ENCODE assay signal across 11 mouse cellular contexts in the genomic region with DNA sequence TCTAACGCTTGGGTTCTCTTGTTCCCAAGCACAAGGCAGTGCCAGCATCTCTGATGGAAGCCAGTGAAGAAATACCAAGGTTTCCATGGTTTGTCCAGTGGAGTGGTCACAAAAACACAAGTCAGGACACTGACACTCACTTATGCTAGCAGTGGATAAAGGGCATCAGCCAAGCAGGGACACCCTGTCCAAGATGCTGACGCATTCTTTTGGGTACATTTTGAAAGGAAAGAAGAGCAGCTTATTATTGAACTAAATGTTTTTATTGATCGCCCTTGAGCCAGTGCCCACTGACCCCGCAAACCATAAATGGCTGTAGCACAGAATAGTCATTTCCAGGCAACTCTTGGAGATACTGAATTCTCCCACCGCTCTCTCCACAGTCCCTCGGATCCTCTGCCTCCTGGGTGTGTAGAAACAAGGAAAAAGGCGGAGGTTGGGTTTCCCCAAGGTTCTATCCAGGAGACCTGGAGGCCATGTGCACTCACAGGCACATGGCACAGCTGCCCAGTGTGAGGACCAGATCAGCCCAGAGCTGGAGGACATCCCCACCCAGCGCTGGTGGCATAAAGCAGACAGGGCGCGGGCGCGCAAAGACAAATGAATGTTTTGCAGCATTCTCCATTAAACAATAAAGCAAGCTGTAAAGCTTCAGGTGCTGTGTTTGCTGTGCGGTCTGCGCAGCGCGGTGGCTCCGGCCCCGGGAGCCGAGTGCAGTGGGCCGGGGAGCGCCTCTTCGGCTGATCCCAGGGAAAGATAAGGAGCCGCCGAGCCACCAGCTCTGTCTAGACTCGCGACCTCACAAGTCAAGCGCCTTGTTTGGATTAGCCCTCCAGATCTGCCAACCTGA. TPM values are rescaled to one million over a fixed set of nuclear protein-coding genes. Genes with fewer than 3 reads are reported as not detected.
DNase-seq lines count a peak whose midpoint lies in the region; ATAC-seq lines count a peak whose summit lies in the region.
"Had no signal": no experiment of that assay in that cellular context is flagged by ENCODE, and none has a peak within 500 bp of the region (broad histone marks: within the 10 kb centered on the region; RNA-seq: fewer than 3 reads in every experiment).

No protein-coding gene starts in this region.

- ATAC-seq in kidney, embryonic 14.5 days (ENCODE audit: low FRiP score, low TSS enrichment), result peak; percentile 78
- peak; percentile 56 for ATAC-seq in embryonic facial prominence, embryonic 14.5 days (ENCODE audit: low read depth)
- ATAC-seq in intestine, embryonic 16.5 days, result peak; percentile 60
- ATAC-seq in neural tube, embryonic 14.5 days (ENCODE audit: low read depth), result peak; percentile 74; the same call in 1 of the 2 replicates

- H3K27ac ChIP-seq in kidney, embryonic 14.5 days (ENCODE audit: low read depth, low read length), result no peak overlapping the region
- no peak overlapping the region for H3K27ac ChIP-seq in embryonic facial prominence, embryonic 14.5 days (replicated peaks; ENCODE audit: low read depth, low read length)
- no peak overlapping the region for H3K27ac ChIP-seq in intestine, embryonic 16.5 days (ENCODE audit: low read length)
- no peak overlapping the region for H3K27ac ChIP-seq in neural tube, embryonic 14.5 days (ENCODE audit: low read depth, low read length)

- H3K9ac ChIP-seq in kidney, embryonic 14.5 days (ENCODE audit: low read depth, low read length), result no peak overlapping the region
- H3K9ac ChIP-seq in embryonic facial prominence, embryonic 14.5 days (ENCODE audit: low read depth, low read length), result peak overlapping the region; percentile 30; the same call in 1 of the 2 replicates
- no peak overlapping the region for H3K9ac ChIP-seq in intestine, embryonic 16.5 days (ENCODE audit: low read depth, low read length)
- H3K9ac ChIP-seq in neural tube, embryonic 14.5 days (replicated peaks; ENCODE audit: low read depth, low read length), result no peak overlapping the region

- peaks cover 53% of the 10 kb centered on the region for H3K27me3 ChIP-seq in kidney, embryonic 14.5 days (ENCODE audit: control insufficient read depth, insufficient read depth, low read length)
- peaks cover 61% of the 10 kb centered on the region for H3K27me3 ChIP-seq in embryonic facial prominence, embryonic 14.5 days (replicated peaks; ENCODE audit: control insufficient read depth, insufficient read depth, low read length)
- peaks cover 37% of the 10 kb centered on the region for H3K27me3 ChIP-seq in intestine, embryonic 16.5 days (replicated peaks; ENCODE audit: control insufficient read depth, insufficient read depth, low read length)
- peaks cover 47% of the 10 kb centered on the region for H3K27me3 ChIP-seq in neural tube, embryonic 14.5 days (ENCODE audit: control insufficient read depth, insufficient read depth, low read length)
- H3K27me3 ChIP-seq: CH12.LX had no signal

- H3K4me1 ChIP-seq in kidney, embryonic 14.5 days (ENCODE audit: control insufficient read depth, insufficient read depth, low read length), result peaks cover 4% of the 10 kb centered on the region; the same call in 1 of the 2 replicates
- H3K4me1 ChIP-seq in embryonic facial prominence, embryonic 14.5 days (ENCODE audit: control insufficient read depth, insufficient read depth, low read length), result no peaks in the 10 kb centered on the region; the same call in 1 of the 2 replicates
- H3K4me1 ChIP-seq in intestine, embryonic 16.5 days (ENCODE audit: control insufficient read depth, insufficient read depth, low read length), result no peaks in the 10 kb centered on the region
- H3K4me1 ChIP-seq in neural tube, embryonic 14.5 days (ENCODE audit: control insufficient read depth, insufficient read depth, low read length), result no peaks in the 10 kb centered on the region

- H3K4me2 ChIP-seq in kidney, embryonic 14.5 days (replicated peaks; ENCODE audit: low read depth, low read length), result peak overlapping the region; percentile 19
- peak overlapping the region; percentile 47 for H3K4me2 ChIP-seq in embryonic facial prominence, embryonic 14.5 days (ENCODE audit: low read depth, low read length)
- peak overlapping the region; percentile 28; the same call in 1 of the 2 replicates for H3K4me2 ChIP-seq in intestine, embryonic 16.5 days (ENCODE audit: low read depth, low read length)
- no peak overlapping the region for H3K4me2 ChIP-seq in neural tube, embryonic 14.5 days (ENCODE audit: low read depth, low read length)

- WGBS in kidney, embryonic 14.5 days, result 5% methylated on average over 27 of the region's 27 CpGs
- WGBS in embryonic facial prominence, embryonic 14.5 days, result 7% methylated on average over 18 of the region's 27 CpGs
- WGBS in intestine, embryonic 16.5 days, result 8% methylated on average over 27 of the region's 27 CpGs
- 2% methylated on average over 27 of the region's 27 CpGs for WGBS in neural tube, embryonic 14.5 days

- peak overlapping the region; percentile 17 for H3K4me3 ChIP-seq in kidney, embryonic 14.5 days (ENCODE audit: low read length)
- peak overlapping the region; percentile 23 for H3K4me3 ChIP-seq in embryonic facial prominence, embryonic 14.5 days (ENCODE audit: low read depth, low read length)
- H3K4me3 ChIP-seq in intestine, embryonic 16.5 days (ENCODE audit: low read length), result no peak overlapping the region
- H3K4me3 ChIP-seq in neural tube, embryonic 14.5 days (ENCODE audit: low read depth, low read length), result no peak overlapping the region
- H3K4me3 ChIP-seq: myocyte had no signal

- no peaks in the 10 kb centered on the region for H3K9me3 ChIP-seq in kidney, embryonic 14.5 days (ENCODE audit: control insufficient read depth, low read length)
- no peaks in the 10 kb centered on the region for H3K9me3 ChIP-seq in embryonic facial prominence, embryonic 14.5 days (ENCODE audit: control insufficient read depth, low read length)
- H3K9me3 ChIP-seq in intestine, embryonic 16.5 days (ENCODE audit: control insufficient read depth, low read length), result no peaks in the 10 kb centered on the region
- no peaks in the 10 kb centered on the region for H3K9me3 ChIP-seq in neural tube, embryonic 14.5 days (ENCODE audit: control insufficient read depth, low read length)

- no peaks in the 10 kb centered on the region for H3K36me3 ChIP-seq in kidney, embryonic 14.5 days (ENCODE audit: control insufficient read depth, insufficient read depth, low read length)
- no peaks in the 10 kb centered on the region for H3K36me3 ChIP-seq in embryonic facial prominence, embryonic 14.5 days (ENCODE audit: control insufficient read depth, insufficient read depth, low read length)
- no peaks in the 10 kb centered on the region for H3K36me3 ChIP-seq in intestine, embryonic 16.5 days (ENCODE audit: control insufficient read depth, insufficient read depth, low read length)
- no peaks in the 10 kb centered on the region for H3K36me3 ChIP-seq in neural tube, embryonic 14.5 days (ENCODE audit: control insufficient read depth, insufficient read depth, low read length)

- no peak for DNase-seq in kidney, postnatal 36 days
- no peak for DNase-seq in embryonic facial prominence, embryonic 14.5 days (ENCODE audit: low spot score)
- no peak for DNase-seq in spleen, adult 18-20 months
- no peak for DNase-seq in adrenal gland, postnatal 4 days (ENCODE audit: low spot score in 2 of 2)
- no peak for DNase-seq in kidney, adult 18-20 months

RNA-seq across cellular contexts. Expression of a gene that starts 16.0 kb away (rescaled TPM):
- polyA plus RNA-seq in kidney, embryonic 14.5 days (2014; fragmentation: Nextera tagmentation; extraction: Ambion mirVana), result 0.11 TPM in 1 of 2 replicates, not detected in the other
- 24.0 and 25.9 TPM in 2 replicates for polyA plus RNA-seq in embryonic facial prominence, embryonic 14.5 days (2014; fragmentation: Nextera tagmentation; extraction: Ambion mirVana)
- polyA plus RNA-seq in intestine, embryonic 16.5 days (2015; fragmentation: Nextera tagmentation; extraction: Ambion mirVana), result 4.9 and 6.7 TPM in 2 replicates
- 30.4 and 85.9 TPM in 2 replicates for polyA plus RNA-seq in neural tube, embryonic 14.5 days (2014; fragmentation: Nextera tagmentation; extraction: Ambion mirVana)
- 10 to 100 TPM; 11.1 to 15.2 TPM for total RNA-seq in adrenal gland, postnatal 4 days (2021)
- total RNA-seq: CH12.LX; layer of hippocampus, adult 8-10 months had no signal

Comparison
In these comparisons a context has a peak if more than half of its experiments do, and no peak if none do; other contexts are left out.
1. H3K4me3 ChIP-seq: peak in kidney, embryonic 14.5 days (single experiment) and embryonic facial prominence, embryonic 14.5 days (single experiment); none in intestine, embryonic 16.5 days (single experiment) and neural tube, embryonic 14.5 days (single experiment).
2. Peak in every context shown above with its lines, with median percentiles within 50 percentile points of each other: ATAC-seq.